Mouse (Mus musculus): ENCODE measurements at regions not wholly inside any gene's neighbourhood (a gene's known extent, or its start where the extent isn't known, plus 50 kb on each side); places are given as distances from the start of the nearest gene placed in this dataset.
A peak's percentile ranks its signal among the peaks of the same experiment; 100 is the strongest.

DNA sequence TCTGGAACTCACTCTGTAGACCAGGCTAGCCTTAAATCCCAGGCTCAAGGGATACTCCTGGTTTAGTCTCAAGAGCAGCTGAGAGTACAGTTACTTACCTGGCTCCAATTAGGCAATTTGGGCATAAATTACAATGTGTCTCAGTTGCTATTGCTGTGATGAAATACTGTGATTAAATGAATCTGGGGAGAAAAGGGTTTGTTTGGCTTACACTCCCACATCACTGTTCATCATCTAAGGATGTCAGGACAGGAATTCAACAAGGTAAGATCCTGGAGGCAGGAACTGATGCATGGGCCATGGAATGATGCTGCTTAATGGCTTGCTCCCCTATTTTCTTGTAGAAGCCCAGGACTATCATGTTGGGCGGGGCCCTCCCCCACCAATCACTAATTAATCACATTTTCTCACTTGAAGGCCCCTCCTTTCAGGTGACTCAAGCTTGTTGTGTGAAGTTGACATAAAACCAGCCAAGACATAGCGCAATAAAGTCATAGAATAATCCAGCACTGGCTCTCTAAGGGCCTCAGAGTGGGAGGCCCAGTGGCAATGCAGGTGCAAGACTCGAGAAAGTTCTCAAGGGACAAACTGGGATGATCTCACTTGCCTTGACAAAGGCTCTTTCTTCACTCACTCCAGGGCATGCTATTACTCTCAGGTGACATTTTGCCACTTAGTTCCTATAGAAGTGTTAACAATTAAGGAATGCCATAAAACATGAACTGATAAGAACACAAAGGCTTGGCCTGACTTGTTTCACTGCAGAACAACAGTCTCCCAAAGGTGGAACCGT lies 85.4 kb upstream of the Barx2 start:
- Histone ChIP-seq H3K4me1 (ENCODE audit: control insufficient read depth, insufficient read depth, low read length) (peaks cover 23% of the 10 kb centered on the region; the same call in 1 of the 2 replicates), H3K9ac (ENCODE audit: low read depth, low read length) (no peak overlapping the region), H3K36me3 (ENCODE audit: control insufficient read depth, insufficient read depth, low read length) (no peaks in the 10 kb centered on the region), H3K4me3 (ENCODE audit: low read length) (no peak overlapping the region), H3K9me3 (ENCODE audit: control insufficient read depth, low read length) (no peaks in the 10 kb centered on the region), H3K27me3 (ENCODE audit: control insufficient read depth, insufficient read depth, low read length) (no peaks in the 10 kb centered on the region), H3K27ac (ENCODE audit: low read depth, low read length) (no peak overlapping the region), H3K4me2 (replicated peaks; ENCODE audit: low read depth, low read length) (no peak overlapping the region)
- 64% methylated on average over 4 of the region's 4 CpGs for WGBS
- ATAC-seq (ENCODE audit: low FRiP score, low TSS enrichment) = no peak

- Histone ChIP-seq H3K27me3 (ENCODE audit: control insufficient read depth, insufficient read depth, low read length) (no peaks in the 10 kb centered on the region), H3K36me3 (ENCODE audit: control insufficient read depth, insufficient read depth, low read length) (no peaks in the 10 kb centered on the region), H3K4me2 (replicated peaks; ENCODE audit: low read depth, low read length) (no peak overlapping the region), H3K4me3 (ENCODE audit: low read length) (no peak overlapping the region), H3K9ac (ENCODE audit: low read depth, low read length) (no peak overlapping the region), H3K9me3 (ENCODE audit: control insufficient read depth, low read length) (no peaks in the 10 kb centered on the region), H3K4me1 (ENCODE audit: control insufficient read depth, insufficient read depth, low read length) (peaks cover 23% of the 10 kb centered on the region; the same call in 1 of the 2 replicates), H3K27ac (ENCODE audit: low read depth, low read length) (no peak overlapping the region)
- no peak for ATAC-seq (ENCODE audit: low FRiP score, low TSS enrichment)
- WGBS = 26% methylated on average over 1 of the region's 1 CpGs
These were observed 86.5 kb upstream of the Barx2 start for GRCm38 (mm10) chr9:31999760-32000159.

DNA sequence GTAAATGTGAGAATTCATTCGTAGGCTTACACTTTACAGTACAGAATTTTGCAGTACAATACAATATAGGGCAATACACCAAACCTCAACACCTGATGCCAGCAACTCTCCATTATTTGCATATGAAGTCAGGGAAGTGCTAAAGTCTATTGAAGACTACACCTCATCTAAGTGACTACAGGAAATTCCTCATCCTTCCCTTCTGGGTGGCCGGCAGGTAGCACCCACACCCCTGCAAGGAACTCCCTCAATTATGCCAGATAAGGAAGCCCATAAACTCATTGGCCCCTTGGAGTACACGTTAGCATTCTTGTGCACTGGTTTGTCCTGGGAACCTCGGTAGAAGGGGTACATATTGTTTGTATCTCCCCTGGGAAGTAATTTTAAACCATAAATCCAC lies 89.7 kb upstream of the Barx2 start:
- Histone ChIP-seq H3K36me3 (ENCODE audit: control insufficient read depth, insufficient read depth, low read length) (no peaks in the 10 kb centered on the region), H3K4me2 (replicated peaks; ENCODE audit: low read depth, low read length) (no peak overlapping the region), H3K27me3 (ENCODE audit: control insufficient read depth, insufficient read depth, low read length) (no peaks in the 10 kb centered on the region), H3K9ac (ENCODE audit: low read depth, low read length) (no peak overlapping the region), H3K27ac (ENCODE audit: low read depth, low read length) (no peak overlapping the region), H3K4me1 (ENCODE audit: control insufficient read depth, insufficient read depth, low read length) (0 out of 2 replicates have a peak, but pooled peaks cover under 1% of the 10 kb centered on the region), H3K4me3 (ENCODE audit: low read length) (no peak overlapping the region), H3K9me3 (ENCODE audit: control insufficient read depth, low read length) (no peaks in the 10 kb centered on the region)
- ATAC-seq (ENCODE audit: low FRiP score, low TSS enrichment) = no peak
- 49% methylated on average over 4 of the region's 4 CpGs for WGBS

- Histone ChIP-seq H3K36me3 (ENCODE audit: control insufficient read depth, insufficient read depth, low read length) (no peaks in the 10 kb centered on the region), H3K4me3 (ENCODE audit: low read length) (no peak overlapping the region), H3K9ac (ENCODE audit: low read depth, low read length) (no peak overlapping the region), H3K4me1 (ENCODE audit: control insufficient read depth, insufficient read depth, low read length) (no peaks in the 10 kb centered on the region), H3K9me3 (ENCODE audit: control insufficient read depth, low read length) (no peaks in the 10 kb centered on the region), H3K27ac (ENCODE audit: low read depth, low read length) (no peak overlapping the region), H3K4me2 (replicated peaks; ENCODE audit: low read depth, low read length) (no peak overlapping the region), H3K27me3 (ENCODE audit: control insufficient read depth, insufficient read depth, low read length) (no peaks in the 10 kb centered on the region)
- WGBS = 90% methylated on average over 7 of the region's 7 CpGs
- ATAC-seq (ENCODE audit: low FRiP score, low TSS enrichment) = no peak
These were observed 90.5 kb upstream of the Barx2 start for GRCm38 (mm10) chr9:32003730-32004129.

DNA sequence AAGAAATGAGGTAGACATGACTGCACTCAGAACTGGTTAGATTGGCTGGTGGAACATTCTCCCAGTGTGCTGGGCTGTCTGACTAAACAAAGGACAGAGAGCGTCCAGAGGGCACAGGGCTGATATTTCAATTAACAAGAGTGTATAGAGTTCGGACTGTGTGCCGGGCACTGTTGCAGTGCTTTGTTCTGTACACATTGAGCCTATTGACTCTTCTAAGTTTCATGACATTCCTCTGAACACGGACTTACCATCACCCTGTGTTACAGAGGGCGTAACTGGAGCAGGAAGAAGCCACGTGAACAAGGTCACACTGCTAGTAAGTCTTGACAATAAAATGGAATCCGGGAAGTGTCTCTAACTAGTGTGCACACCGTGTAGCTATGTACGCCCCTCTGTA lies 92.1 kb upstream of the Barx2 start:
- H3K27ac ChIP-seq (ENCODE audit: low read depth, low read length) = no peak overlapping the region
- WGBS = 61% methylated on average over 9 of the region's 9 CpGs

DNA sequence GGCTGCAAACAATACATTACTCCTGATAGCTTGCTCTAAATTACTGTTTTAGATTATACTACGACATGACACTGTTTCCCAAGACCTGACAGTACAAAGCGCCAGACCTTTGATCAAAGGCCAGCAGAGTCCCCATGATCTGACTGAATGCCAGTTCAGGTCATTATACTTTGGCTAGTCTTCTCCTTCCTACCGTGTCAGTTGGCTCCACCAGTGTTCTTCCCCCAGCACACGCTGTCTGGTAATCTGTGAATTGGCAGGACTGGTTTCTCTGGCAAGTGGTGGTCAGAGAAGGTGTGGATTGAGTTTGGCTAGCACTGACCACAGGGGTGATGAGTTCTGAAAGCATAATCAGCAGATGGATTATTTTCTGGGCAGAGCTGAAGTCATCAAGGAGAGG lies 93.1 kb upstream of the Barx2 start:
- Histone ChIP-seq H3K4me1 (ENCODE audit: control insufficient read depth, insufficient read depth, low read length) (no peaks in the 10 kb centered on the region), H3K27ac (ENCODE audit: low read depth, low read length) (no peak overlapping the region), H3K4me2 (replicated peaks; ENCODE audit: low read depth, low read length) (no peak overlapping the region), H3K9ac (ENCODE audit: low read depth, low read length) (no peak overlapping the region), H3K36me3 (ENCODE audit: control insufficient read depth, insufficient read depth, low read length) (no peaks in the 10 kb centered on the region), H3K4me3 (ENCODE audit: low read length) (no peak overlapping the region), H3K27me3 (ENCODE audit: control insufficient read depth, insufficient read depth, low read length) (no peaks in the 10 kb centered on the region), H3K9me3 (ENCODE audit: control insufficient read depth, low read length) (no peaks in the 10 kb centered on the region)
- 76% methylated on average over 4 of the region's 4 CpGs for WGBS
- ATAC-seq (ENCODE audit: low FRiP score, low TSS enrichment) = no peak

More for the DNA sequence above, 92.1 kb upstream of the Barx2 start:
- no peak overlapping the region for H3K4me3 ChIP-seq (ENCODE audit: low read length)
- H3K36me3 ChIP-seq (ENCODE audit: control insufficient read depth, insufficient read depth, low read length) = no peaks in the 10 kb centered on the region
- no peaks in the 10 kb centered on the region for H3K4me1 ChIP-seq (ENCODE audit: control insufficient read depth, insufficient read depth, low read length)
- H3K9ac ChIP-seq (ENCODE audit: low read depth, low read length) = no peak overlapping the region
- no peaks in the 10 kb centered on the region for H3K27me3 ChIP-seq (ENCODE audit: control insufficient read depth, insufficient read depth, low read length)
- no peak overlapping the region for H3K4me2 ChIP-seq (replicated peaks; ENCODE audit: low read depth, low read length)
- ATAC-seq (ENCODE audit: low FRiP score, low TSS enrichment) = no peak
- H3K9me3 ChIP-seq (ENCODE audit: control insufficient read depth, low read length) = no peaks in the 10 kb centered on the region

- H3K9me3 ChIP-seq (ENCODE audit: control insufficient read depth, low read length) = no peaks in the 10 kb centered on the region; the same call in 1 of the 2 replicates
- no peak overlapping the region for H3K27ac ChIP-seq (ENCODE audit: low read depth, low read length)
- WGBS = 33% methylated on average over 11 of the region's 11 CpGs
- H3K9ac ChIP-seq (ENCODE audit: low read depth, low read length) = no peak overlapping the region
- ATAC-seq (ENCODE audit: low FRiP score, low TSS enrichment) = peak; percentile 76
- H3K36me3 ChIP-seq (ENCODE audit: control insufficient read depth, insufficient read depth, low read length) = no peaks in the 10 kb centered on the region
- no peak overlapping the region for H3K4me2 ChIP-seq (replicated peaks; ENCODE audit: low read depth, low read length)
- no peaks in the 10 kb centered on the region for H3K27me3 ChIP-seq (ENCODE audit: control insufficient read depth, insufficient read depth, low read length)
- no peaks in the 10 kb centered on the region for H3K4me1 ChIP-seq (ENCODE audit: control insufficient read depth, insufficient read depth, low read length)
- no peak overlapping the region for H3K4me3 ChIP-seq (ENCODE audit: low read length)
These were observed 97.9 kb upstream of the Barx2 start for GRCm38 (mm10) chr9:32010953-32011770.

DNA sequence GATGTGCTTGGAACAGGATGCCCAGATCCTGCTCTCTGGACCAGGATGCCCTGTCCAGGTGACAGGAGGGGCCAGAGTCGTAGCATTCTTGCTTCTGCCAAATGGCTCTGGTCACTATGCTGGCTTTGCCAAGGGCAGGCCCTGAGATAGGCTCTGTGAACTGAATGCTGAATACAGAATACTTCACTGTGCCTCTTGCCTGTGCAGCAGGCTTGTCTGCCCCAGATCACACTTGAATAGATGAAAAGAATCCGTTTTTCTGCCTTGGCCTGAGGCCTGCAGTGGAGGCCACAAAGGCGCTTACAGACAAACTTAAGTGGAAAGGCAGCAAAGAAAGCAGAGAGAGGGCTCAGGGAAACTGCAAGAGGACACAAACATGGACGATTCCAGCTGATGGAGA lies 99.7 kb upstream of the Arhgap32 start:
- Histone ChIP-seq H3K9me3 (ENCODE audit: control insufficient read depth, low read length) (no peaks in the 10 kb centered on the region; the same call in 1 of the 2 replicates), H3K27ac (ENCODE audit: low read depth, low read length) (no peak overlapping the region), H3K27me3 (ENCODE audit: control insufficient read depth, insufficient read depth, low read length) (no peaks in the 10 kb centered on the region), H3K36me3 (ENCODE audit: control insufficient read depth, insufficient read depth, low read length) (no peaks in the 10 kb centered on the region), H3K4me1 (ENCODE audit: control insufficient read depth, insufficient read depth, low read length) (peaks cover 8% of the 10 kb centered on the region; the same call in 1 of the 2 replicates), H3K4me3 (ENCODE audit: low read length) (no peak overlapping the region), H3K4me2 (replicated peaks; ENCODE audit: low read depth, low read length) (no peak overlapping the region), H3K9ac (ENCODE audit: low read depth, low read length) (no peak overlapping the region)
- no peak for ATAC-seq (ENCODE audit: low FRiP score, low TSS enrichment)
- WGBS = 56% methylated on average over 4 of the region's 4 CpGs

DNA sequence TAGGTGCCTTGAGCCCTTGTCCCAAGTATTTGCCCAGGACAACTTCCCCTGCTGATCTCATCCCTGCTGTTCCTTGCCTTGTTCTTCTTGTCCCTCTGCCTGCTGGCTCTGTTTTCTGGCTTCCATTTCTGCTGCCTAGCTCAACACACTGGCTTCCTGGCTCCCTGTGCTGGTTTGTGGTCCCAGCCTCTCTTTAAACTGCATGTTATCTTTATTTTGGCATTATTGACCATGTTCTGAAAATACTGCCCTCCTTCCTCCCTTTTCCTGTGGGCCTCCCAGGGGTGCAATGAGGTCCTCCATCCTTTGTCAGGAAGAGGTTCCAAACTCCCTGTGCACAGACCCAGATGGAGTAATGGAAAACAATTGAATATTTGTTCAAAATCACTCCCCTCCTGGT lies 97.9 kb upstream of the Arhgap32 start:
- H3K36me3 ChIP-seq (ENCODE audit: control insufficient read depth, insufficient read depth, low read length) = no peaks in the 10 kb centered on the region
- no peak overlapping the region for H3K4me3 ChIP-seq (ENCODE audit: low read length)
- H3K27ac ChIP-seq (ENCODE audit: low read depth, low read length) = no peak overlapping the region
- ATAC-seq (ENCODE audit: low FRiP score, low TSS enrichment) = peak; percentile 54; the same call in 1 of the 2 replicates
- H3K9ac ChIP-seq (ENCODE audit: low read depth, low read length) = no peak overlapping the region
- H3K4me2 ChIP-seq (replicated peaks; ENCODE audit: low read depth, low read length) = no peak overlapping the region
- H3K27me3 ChIP-seq (ENCODE audit: control insufficient read depth, insufficient read depth, low read length) = no peaks in the 10 kb centered on the region
- H3K9me3 ChIP-seq (ENCODE audit: control insufficient read depth, low read length) = no peaks in the 10 kb centered on the region; the same call in 1 of the 2 replicates
- H3K4me1 ChIP-seq (ENCODE audit: control insufficient read depth, insufficient read depth, low read length) = peaks cover 8% of the 10 kb centered on the region; the same call in 1 of the 2 replicates
